Mouse (Mus musculus): ENCODE data around the gene Obscn. TPM values are rescaled to one million over a fixed set of nuclear protein-coding genes. Genes with fewer than 3 reads are reported as not detected.

Obscn gene
- polyA plus RNA-seq, 1 experiment, result 1.6 TPM

- 82% methylated on average over 5 of the region's 5 CpGs for WGBS
- Histone ChIP-seq H3K27me3 (ENCODE audit: control insufficient read depth, insufficient read depth, low read length) (no peaks in the 10 kb centered on the region), H3K4me3 (ENCODE audit: extremely low read depth, insufficient read depth, insufficient read length) (no peak overlapping the region), H3K4me1 (ENCODE audit: control insufficient read depth, insufficient read depth, insufficient read length) (no peaks in the 10 kb centered on the region), H3K27ac (ENCODE audit: insufficient read depth, low read length) (no peak overlapping the region), H3K36me3 (ENCODE audit: control insufficient read depth, insufficient read depth, low read length) (peaks cover 16% of the 10 kb centered on the region)
- TF ChIP-seq CTCF (IDR thresholded peaks at IDR 0.05; ENCODE audit: extremely low read depth, insufficient read depth, insufficient read length, insufficient replicate concordance) (no peak), POLR2A (IDR thresholded peaks at IDR 0.05; ENCODE audit: low read depth, low read length) (no peak)
- no peak for DNase-seq (ENCODE audit: low read depth in 1 of 2, low spot score in 2 of 2)
Observed at GRCm38 (mm10) chr11:59161398-59161797, 25.2 kb upstream of the Obscn start.

- 97% methylated on average over 4 of the region's 4 CpGs for WGBS
- Histone ChIP-seq H3K4me1 (ENCODE audit: control insufficient read depth, insufficient read depth, insufficient read length) (no peaks in the 10 kb centered on the region), H3K4me3 (ENCODE audit: extremely low read depth, insufficient read depth, insufficient read length) (no peak overlapping the region), H3K27me3 (ENCODE audit: control insufficient read depth, insufficient read depth, low read length) (no peaks in the 10 kb centered on the region), H3K36me3 (ENCODE audit: control insufficient read depth, insufficient read depth, low read length) (peaks cover 16% of the 10 kb centered on the region), H3K27ac (ENCODE audit: insufficient read depth, low read length) (no peak overlapping the region)
- DNase-seq (ENCODE audit: low read depth in 1 of 2, low spot score in 2 of 2), result no peak
- TF ChIP-seq POLR2A (IDR thresholded peaks at IDR 0.05; ENCODE audit: low read depth, low read length) (no peak), CTCF (IDR thresholded peaks at IDR 0.05; ENCODE audit: extremely low read depth, insufficient read depth, insufficient read length, insufficient replicate concordance) (no peak)
Observed at GRCm38 (mm10) chr11:59159558-59159957, 23.4 kb upstream of the Obscn start.

- Histone ChIP-seq H3K4me3 (ENCODE audit: extremely low read depth, insufficient read depth, insufficient read length) (no peak overlapping the region), H3K27me3 (ENCODE audit: control insufficient read depth, insufficient read depth, low read length) (no peaks in the 10 kb centered on the region), H3K4me1 (ENCODE audit: control insufficient read depth, insufficient read depth, insufficient read length) (no peaks in the 10 kb centered on the region), H3K36me3 (ENCODE audit: control insufficient read depth, insufficient read depth, low read length) (peaks cover 16% of the 10 kb centered on the region), H3K27ac (ENCODE audit: insufficient read depth, low read length) (no peak overlapping the region)
- WGBS, result 94% methylated on average over 13 of the region's 13 CpGs
- no peak for DNase-seq (ENCODE audit: low read depth in 1 of 2, low spot score in 2 of 2)
- TF ChIP-seq CTCF (IDR thresholded peaks at IDR 0.05; ENCODE audit: extremely low read depth, insufficient read depth, insufficient read length, insufficient replicate concordance) (no peak), POLR2A (IDR thresholded peaks at IDR 0.05; ENCODE audit: low read depth, low read length) (no peak)
Observed at GRCm38 (mm10) chr11:59159099-59159498, 22.9 kb upstream of the Obscn start.

GRCm38 (mm10) chr11:59155900-59156299, 19.7 kb upstream of the Obscn start:
- Histone ChIP-seq H3K4me3 (ENCODE audit: extremely low read depth, insufficient read depth, insufficient read length) (no peak overlapping the region), H3K36me3 (ENCODE audit: control insufficient read depth, insufficient read depth, low read length) (peaks cover 16% of the 10 kb centered on the region), H3K27ac (ENCODE audit: insufficient read depth, low read length) (no peak overlapping the region), H3K4me1 (ENCODE audit: control insufficient read depth, insufficient read depth, insufficient read length) (no peaks in the 10 kb centered on the region), H3K27me3 (ENCODE audit: control insufficient read depth, insufficient read depth, low read length) (no peaks in the 10 kb centered on the region)
- 98% methylated on average over 5 of the region's 5 CpGs for WGBS
- TF ChIP-seq CTCF (IDR thresholded peaks at IDR 0.05; ENCODE audit: extremely low read depth, insufficient read depth, insufficient read length, insufficient replicate concordance) (no peak), POLR2A (IDR thresholded peaks at IDR 0.05; ENCODE audit: low read depth, low read length) (no peak)
- no peak for DNase-seq (ENCODE audit: low read depth in 1 of 2, low spot score in 2 of 2)

GRCm38 (mm10) chr11:59154220-59154619, 18.0 kb upstream of the Obscn start:
- Histone ChIP-seq H3K36me3 (ENCODE audit: control insufficient read depth, insufficient read depth, low read length) (peaks cover 16% of the 10 kb centered on the region), H3K27me3 (ENCODE audit: control insufficient read depth, insufficient read depth, low read length) (no peaks in the 10 kb centered on the region), H3K27ac (ENCODE audit: insufficient read depth, low read length) (no peak overlapping the region), H3K4me1 (ENCODE audit: control insufficient read depth, insufficient read depth, insufficient read length) (no peaks in the 10 kb centered on the region), H3K4me3 (ENCODE audit: extremely low read depth, insufficient read depth, insufficient read length) (no peak overlapping the region)
- WGBS, result 96% methylated on average over 7 of the region's 7 CpGs
- DNase-seq (ENCODE audit: low read depth in 1 of 2, low spot score in 2 of 2), result no peak
- TF ChIP-seq POLR2A (IDR thresholded peaks at IDR 0.05; ENCODE audit: low read depth, low read length) (no peak), CTCF (IDR thresholded peaks at IDR 0.05; ENCODE audit: extremely low read depth, insufficient read depth, insufficient read length, insufficient replicate concordance) (no peak)

- no peak for TF ChIP-seq POLR2A (IDR thresholded peaks at IDR 0.05; ENCODE audit: low read depth, low read length)
- no peak for TF ChIP-seq CTCF (IDR thresholded peaks at IDR 0.05; ENCODE audit: extremely low read depth, insufficient read depth, insufficient read length, insufficient replicate concordance)
- H3K27me3 ChIP-seq (ENCODE audit: control insufficient read depth, insufficient read depth, low read length), result no peaks in the 10 kb centered on the region
- H3K27ac ChIP-seq (ENCODE audit: insufficient read depth, low read length), result no peak overlapping the region
- no peaks in the 10 kb centered on the region for H3K36me3 ChIP-seq (ENCODE audit: control insufficient read depth, insufficient read depth, low read length)
- DNase-seq (ENCODE audit: low read depth in 1 of 2, low spot score in 2 of 2), result no peak
- WGBS, result 50% methylated on average over 3 of the region's 3 CpGs
- H3K4me1 ChIP-seq (ENCODE audit: control insufficient read depth, insufficient read depth, insufficient read length), result no peaks in the 10 kb centered on the region
- no peak overlapping the region for H3K4me3 ChIP-seq (ENCODE audit: extremely low read depth, insufficient read depth, insufficient read length)
Observed at GRCm38 (mm10) chr11:59151729-59152128, 15.5 kb upstream of the Obscn start.

GRCm38 (mm10) chr11:59149302-59149701, 13.1 kb upstream of the Obscn start:
- Histone ChIP-seq H3K4me3 (ENCODE audit: extremely low read depth, insufficient read depth, insufficient read length) (no peak overlapping the region), H3K36me3 (ENCODE audit: control insufficient read depth, insufficient read depth, low read length) (no peaks in the 10 kb centered on the region), H3K27me3 (ENCODE audit: control insufficient read depth, insufficient read depth, low read length) (no peaks in the 10 kb centered on the region), H3K27ac (ENCODE audit: insufficient read depth, low read length) (no peak overlapping the region), H3K4me1 (ENCODE audit: control insufficient read depth, insufficient read depth, insufficient read length) (no peaks in the 10 kb centered on the region)
- DNase-seq (ENCODE audit: low read depth in 1 of 2, low spot score in 2 of 2), result no peak
- WGBS, result 56% methylated on average over 3 of the region's 3 CpGs
- no peak for TF ChIP-seq CTCF (IDR thresholded peaks at IDR 0.05; ENCODE audit: extremely low read depth, insufficient read depth, insufficient read length, insufficient replicate concordance)
- no peak for TF ChIP-seq POLR2A (IDR thresholded peaks at IDR 0.05; ENCODE audit: low read depth, low read length)

All from spleen, adult 2 months (tissue).